Mouse (Mus musculus) embryo, embryonic 11 days (tissue): Measurements from ENCODE around the gene Aqp9.

ENCODE experiments used
- DNase-seq: peaks from one replicate; pipeline ENCODE4 v3.0.0-alpha.2; 2015

Aqp9 gene

GRCm38 (mm10) chr9:71166871-71167465, 1.5 kb downstream of the Aqp9 start:
- DNase-seq, result no peak

GRCm38 (mm10) chr9:71166019-71166705, 2.3 kb downstream of the Aqp9 start:
- no peak for DNase-seq

- no peak for DNase-seq
Measured at GRCm38 (mm10) chr9:71165510-71165909, 3.0 kb downstream of the Aqp9 start.

GRCm38 (mm10) chr9:71165061-71165460, 3.4 kb downstream of the Aqp9 start:
- no peak for DNase-seq

- DNase-seq, result no peak
Measured at GRCm38 (mm10) chr9:71164353-71164752, 4.1 kb downstream of the Aqp9 start.

- DNase-seq, result no peak
Measured at GRCm38 (mm10) chr9:71162858-71163740, 5.4 kb downstream of the Aqp9 start.

- DNase-seq, result no peak
Measured at GRCm38 (mm10) chr9:71162131-71162857, 6.2 kb downstream of the Aqp9 start.

- no peak for DNase-seq
Measured at GRCm38 (mm10) chr9:71160849-71161711, 7.4 kb downstream of the Aqp9 start.

- DNase-seq, result no peak
Measured at GRCm38 (mm10) chr9:71159686-71160085, 8.8 kb downstream of the Aqp9 start.

- no peak for DNase-seq
Measured at GRCm38 (mm10) chr9:71159060-71159626, 9.3 kb downstream of the Aqp9 start.

- DNase-seq, result no peak
Measured at GRCm38 (mm10) chr9:71157921-71158646, 10.4 kb downstream of the Aqp9 start.

- no peak for DNase-seq
Measured at GRCm38 (mm10) chr9:71156447-71157035, 11.9 kb downstream of the Aqp9 start.

- DNase-seq, result no peak
Measured at GRCm38 (mm10) chr9:71155399-71156005, 13.0 kb downstream of the Aqp9 start.

GRCm38 (mm10) chr9:71151386-71151785, 17.1 kb downstream of the Aqp9 start:
- DNase-seq, result peak; percentile 6

- DNase-seq, result no peak
Measured at GRCm38 (mm10) chr9:71150175-71150574, 18.3 kb downstream of the Aqp9 start.

GRCm38 (mm10) chr9:71148890-71149289, 19.6 kb downstream of the Aqp9 start:
- DNase-seq, result no peak

GRCm38 (mm10) chr9:71146210-71146609, 22.3 kb downstream of the Aqp9 start:
- no peak for DNase-seq

- no peak for DNase-seq
Measured at GRCm38 (mm10) chr9:71140205-71140604, 28.3 kb downstream of the Aqp9 start.

GRCm38 (mm10) chr9:71138936-71139335, 29.5 kb downstream of the Aqp9 start:
- DNase-seq, result no peak
